Mouse (Mus musculus): ENCODE data around the gene Nek11. TPM values are rescaled to one million over a fixed set of nuclear protein-coding genes. Genes with fewer than 3 reads are reported as not detected.

Gene Nek11
- polyA plus RNA-seq, 1 experiment from 2014 or later, result 0.08 TPM

DNA sequence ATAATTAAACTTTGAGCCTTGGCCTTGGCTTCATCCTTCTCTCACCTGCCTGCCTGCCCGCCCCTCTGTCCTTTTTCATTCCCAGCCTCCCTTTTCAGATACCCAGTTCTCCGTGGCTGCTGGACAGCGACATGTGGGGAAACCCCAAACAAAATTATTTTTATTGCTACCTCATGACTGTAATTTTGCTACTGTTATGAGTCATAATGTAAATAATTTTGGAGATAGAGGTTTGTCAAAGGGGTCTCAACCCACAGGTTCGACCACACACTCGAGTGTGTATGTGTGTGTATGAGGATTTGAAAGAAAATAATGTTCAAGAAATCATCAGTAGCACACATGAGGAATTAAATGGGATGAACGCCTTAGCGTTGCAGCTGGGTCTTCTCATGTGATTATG is 110.7 kb downstream of the Nek11 start:
- Histone ChIP-seq H3K27me3 (ENCODE audit: insufficient read depth, low read length) (no peaks in the 10 kb centered on the region), H3K9ac (no peak overlapping the region), H3K4me1 (ENCODE audit: insufficient read depth) (no peaks in the 10 kb centered on the region), H3K4me2 (no peak overlapping the region), H3K36me3 (ENCODE audit: insufficient read depth) (no peaks in the 10 kb centered on the region), H3K9me3 (ENCODE audit: low read depth, low read length) (no peaks in the 10 kb centered on the region), H3K4me3 (ENCODE audit: low read depth, low read length) (no peak overlapping the region), H3K27ac (ENCODE audit: low read depth) (no peak overlapping the region)
- no peak for TF ChIP-seq CTCF (IDR thresholded peaks at IDR 0.05; ENCODE audit: low read depth)
- 33% methylated on average over 7 of the region's 7 CpGs for WGBS
- no peak for ATAC-seq (ENCODE audit: insufficient read depth)
- DNase-seq, result no peak

GRCm38 (mm10) chr9:105282725-105283124 is 112.6 kb downstream of the Nek11 start:
- Histone ChIP-seq H3K9ac (no peak overlapping the region), H3K27me3 (ENCODE audit: insufficient read depth, low read length) (no peaks in the 10 kb centered on the region), H3K36me3 (ENCODE audit: insufficient read depth) (no peaks in the 10 kb centered on the region), H3K27ac (ENCODE audit: low read depth) (no peak overlapping the region), H3K4me3 (ENCODE audit: low read depth, low read length) (no peak overlapping the region), H3K9me3 (ENCODE audit: low read depth, low read length) (no peaks in the 10 kb centered on the region), H3K4me1 (ENCODE audit: insufficient read depth) (no peaks in the 10 kb centered on the region), H3K4me2 (no peak overlapping the region)
- peak; percentile 59 for TF ChIP-seq CTCF (IDR thresholded peaks at IDR 0.05; ENCODE audit: low read depth)
- ATAC-seq (ENCODE audit: insufficient read depth) (no peak), DNase-seq (peak; percentile 68)
- WGBS, result 25% methylated on average over 4 of the region's 4 CpGs

DNA sequence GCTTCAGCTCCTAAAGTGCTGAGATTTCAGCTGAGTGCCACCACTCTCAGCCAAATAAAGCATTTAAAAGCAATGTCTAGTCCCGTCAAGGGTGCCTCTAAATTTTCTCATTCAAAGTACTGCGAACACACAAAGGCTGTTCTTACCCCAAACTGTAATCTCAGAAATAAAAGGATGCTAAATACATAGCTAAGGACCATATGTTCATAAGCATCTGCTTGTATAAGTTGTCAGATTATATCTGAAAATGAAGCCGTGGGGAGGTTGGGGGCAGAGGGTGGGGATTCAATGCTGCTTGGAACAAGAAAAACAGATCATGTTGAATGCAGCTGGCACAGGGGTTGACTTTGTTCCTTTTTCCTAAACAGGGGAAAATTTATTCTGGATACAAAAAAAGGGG is 120.4 kb downstream of the Nek11 start:
- DNase-seq, result no peak
- Histone ChIP-seq H3K4me2 (no peak overlapping the region), H3K27me3 (ENCODE audit: insufficient read depth, low read length) (no peaks in the 10 kb centered on the region), H3K9ac (no peak overlapping the region), H3K4me1 (ENCODE audit: insufficient read depth) (no peaks in the 10 kb centered on the region), H3K36me3 (ENCODE audit: insufficient read depth) (no peaks in the 10 kb centered on the region), H3K4me3 (ENCODE audit: low read depth, low read length) (no peak overlapping the region), H3K27ac (ENCODE audit: low read depth) (no peak overlapping the region), H3K9me3 (ENCODE audit: low read depth, low read length) (no peaks in the 10 kb centered on the region)
- WGBS, result 82% methylated on average over 3 of the region's 3 CpGs
- TF ChIP-seq CTCF (IDR thresholded peaks at IDR 0.05; ENCODE audit: low read depth), result no peak
- ATAC-seq (ENCODE audit: insufficient read depth), result no peak

DNA sequence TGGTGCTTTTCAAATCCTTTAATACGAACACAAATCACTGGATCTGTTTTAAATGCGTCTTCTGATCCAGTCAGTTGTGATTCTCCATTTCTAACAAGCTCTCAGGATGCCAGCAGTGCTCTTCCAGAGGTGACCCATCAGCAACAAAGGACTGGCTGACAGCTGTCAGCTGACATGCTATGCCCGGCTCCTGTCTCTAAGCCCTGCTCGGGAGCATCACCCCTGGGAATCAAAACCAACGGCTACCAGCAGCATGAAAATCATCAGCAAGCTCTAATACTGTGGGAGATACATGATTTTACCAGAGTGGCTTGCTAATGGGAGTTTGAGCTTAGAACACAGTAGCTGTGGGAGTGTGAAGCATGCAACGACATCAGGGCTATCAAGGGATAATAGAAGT is 121.0 kb downstream of the Nek11 start:
- 58% methylated on average over 6 of the region's 6 CpGs for WGBS
- no peak overlapping the region for H3K27ac ChIP-seq (ENCODE audit: low read depth)
- H3K36me3 ChIP-seq (ENCODE audit: insufficient read depth), result no peaks in the 10 kb centered on the region
- no peak for TF ChIP-seq CTCF (IDR thresholded peaks at IDR 0.05; ENCODE audit: low read depth)
- ATAC-seq (ENCODE audit: insufficient read depth) (no peak), DNase-seq (no peak)
- no peaks in the 10 kb centered on the region for H3K9me3 ChIP-seq (ENCODE audit: low read depth, low read length)
- no peak overlapping the region for H3K4me3 ChIP-seq (ENCODE audit: low read depth, low read length)
- H3K4me2 ChIP-seq, result no peak overlapping the region
- no peak overlapping the region for H3K9ac ChIP-seq
- H3K27me3 ChIP-seq (ENCODE audit: insufficient read depth, low read length), result no peaks in the 10 kb centered on the region
- H3K4me1 ChIP-seq (ENCODE audit: insufficient read depth), result no peaks in the 10 kb centered on the region

DNA sequence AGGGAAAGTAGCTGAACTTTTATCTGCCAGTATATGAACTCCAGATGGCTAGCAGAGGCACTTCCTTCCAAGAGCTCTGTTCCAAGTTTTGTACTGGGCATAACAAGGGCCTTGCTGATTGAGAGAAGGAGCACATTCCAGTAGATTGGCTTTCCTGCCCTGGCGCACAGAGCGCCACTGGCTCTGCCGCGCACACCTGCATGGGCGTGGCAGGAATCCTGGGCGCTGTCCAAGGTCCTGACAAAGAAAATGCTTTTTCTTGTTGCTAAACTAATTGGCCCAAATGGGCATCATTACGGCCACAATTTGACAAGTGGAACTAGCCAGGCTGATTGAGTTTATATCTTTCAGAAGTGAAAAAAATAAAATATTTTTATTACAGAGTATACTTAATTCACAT is 123.1 kb downstream of the Nek11 start:
- Histone ChIP-seq H3K4me1 (ENCODE audit: insufficient read depth) (no peaks in the 10 kb centered on the region), H3K27ac (ENCODE audit: low read depth) (no peak overlapping the region), H3K9ac (no peak overlapping the region), H3K4me2 (no peak overlapping the region), H3K9me3 (ENCODE audit: low read depth, low read length) (no peaks in the 10 kb centered on the region), H3K36me3 (ENCODE audit: insufficient read depth) (no peaks in the 10 kb centered on the region), H3K4me3 (ENCODE audit: low read depth, low read length) (no peak overlapping the region), H3K27me3 (ENCODE audit: insufficient read depth, low read length) (no peaks in the 10 kb centered on the region)
- no peak for TF ChIP-seq CTCF (IDR thresholded peaks at IDR 0.05; ENCODE audit: low read depth)
- 6% methylated on average over 7 of the region's 7 CpGs for WGBS
- DNase-seq, result peak; percentile 77
- ATAC-seq (ENCODE audit: insufficient read depth), result no peak

DNA sequence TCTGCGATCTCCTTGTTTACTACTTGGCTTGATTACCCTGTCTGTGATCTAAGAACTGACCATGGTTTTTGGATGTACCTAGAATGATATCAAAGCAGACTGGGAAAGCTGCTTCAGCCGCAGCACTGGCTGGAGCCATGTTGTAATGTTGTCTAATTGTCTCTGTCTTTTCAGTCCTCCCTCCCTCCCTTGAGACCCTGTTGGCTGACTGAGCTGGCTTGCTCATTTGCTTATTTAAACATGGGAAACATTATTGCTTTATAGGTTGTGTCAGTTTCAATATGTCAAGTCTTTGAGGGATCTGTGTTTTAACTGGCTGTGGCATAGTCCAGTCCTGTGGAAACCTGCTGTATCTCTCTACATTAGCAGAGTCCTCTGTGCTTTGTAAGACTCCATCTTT is 132.2 kb downstream of the Nek11 start:
- no peak overlapping the region for H3K4me2 ChIP-seq
- no peaks in the 10 kb centered on the region for H3K27me3 ChIP-seq (ENCODE audit: insufficient read depth, low read length)
- H3K9me3 ChIP-seq (ENCODE audit: low read depth, low read length), result no peaks in the 10 kb centered on the region
- no peak overlapping the region for H3K9ac ChIP-seq
- H3K4me3 ChIP-seq (ENCODE audit: low read depth, low read length), result no peak overlapping the region
- H3K36me3 ChIP-seq (ENCODE audit: insufficient read depth), result no peaks in the 10 kb centered on the region
- ATAC-seq (ENCODE audit: insufficient read depth), result no peak
- no peaks in the 10 kb centered on the region for H3K4me1 ChIP-seq (ENCODE audit: insufficient read depth)
- H3K27ac ChIP-seq (ENCODE audit: low read depth), result no peak overlapping the region
- no peak for TF ChIP-seq CTCF (IDR thresholded peaks at IDR 0.05; ENCODE audit: low read depth)
- no peak for DNase-seq
- WGBS, result 68% methylated on average over 2 of the region's 2 CpGs

GRCm38 (mm10) chr9:105257668-105258067 is 137.7 kb downstream of the Nek11 start:
- H3K27me3 ChIP-seq (ENCODE audit: insufficient read depth, low read length), result no peaks in the 10 kb centered on the region
- H3K9ac ChIP-seq, result no peak overlapping the region
- TF ChIP-seq CTCF (IDR thresholded peaks at IDR 0.05; ENCODE audit: low read depth), result no peak
- no peak overlapping the region for H3K27ac ChIP-seq (ENCODE audit: low read depth)
- 67% methylated on average over 10 of the region's 10 CpGs for WGBS
- no peak overlapping the region for H3K4me3 ChIP-seq (ENCODE audit: low read depth, low read length)
- no peak overlapping the region for H3K4me2 ChIP-seq
- ATAC-seq (ENCODE audit: insufficient read depth) (no peak), DNase-seq (no peak)
- no peaks in the 10 kb centered on the region for H3K36me3 ChIP-seq (ENCODE audit: insufficient read depth)
- H3K4me1 ChIP-seq (ENCODE audit: insufficient read depth), result no peaks in the 10 kb centered on the region
- no peaks in the 10 kb centered on the region for H3K9me3 ChIP-seq (ENCODE audit: low read depth, low read length)

GRCm38 (mm10) chr9:105254076-105254475 is 141.2 kb downstream of the Nek11 start:
- TF ChIP-seq CTCF (IDR thresholded peaks at IDR 0.05; ENCODE audit: low read depth), result no peak
- WGBS, result 87% methylated on average over 1 of the region's 1 CpGs

More at GRCm38 (mm10) chr9:105254076-105254475, 141.2 kb downstream of the Nek11 start:
- H3K36me3 ChIP-seq (ENCODE audit: insufficient read depth), result no peaks in the 10 kb centered on the region
- no peak for ATAC-seq (ENCODE audit: insufficient read depth)
- H3K27me3 ChIP-seq (ENCODE audit: insufficient read depth, low read length), result no peaks in the 10 kb centered on the region
- H3K4me1 ChIP-seq (ENCODE audit: insufficient read depth), result no peaks in the 10 kb centered on the region
- no peaks in the 10 kb centered on the region for H3K9me3 ChIP-seq (ENCODE audit: low read depth, low read length)
- DNase-seq, result no peak
- H3K4me3 ChIP-seq (ENCODE audit: low read depth, low read length), result no peak overlapping the region
- H3K9ac ChIP-seq, result no peak overlapping the region
- H3K4me2 ChIP-seq, result no peak overlapping the region
- H3K27ac ChIP-seq (ENCODE audit: low read depth), result no peak overlapping the region

Measured in lung, embryonic 14.5 days (tissue).